Mouse (Mus musculus) lung, postnatal 14 days (tissue): ENCODE measurements around the gene Cdpf1.
A peak's percentile ranks its signal among the peaks of the same experiment; 100 is the strongest.

Source experiments
- DNase-seq: peaks from one replicate; pipeline ENCODE4 v3.0.0; 2021

The Cdpf1 gene

GRCm38 (mm10) chr15:85811535-85812277 lies at the start of gene Cdpf1:
Gene Cdpf1, minus strand, starts transcription at chr15:85811697.
- DNase-seq: peak; percentile 99

GRCm38 (mm10) chr15:85859490-85860031 lies 48.1 kb upstream of the Cdpf1 start, which contains the start of gene Gtse1:
Gene Gtse1, plus strand, starts transcription at chr15:85859745.
- peak; percentile 93 for DNase-seq

- peak; percentile 4 for DNase-seq
Measured at GRCm38 (mm10) chr15:85858980-85859489, 47.5 kb upstream of the Cdpf1 start.

- DNase-seq: no peak
Measured at GRCm38 (mm10) chr15:85851656-85852392, 40.3 kb upstream of the Cdpf1 start.

GRCm38 (mm10) chr15:85845071-85845470 lies 33.6 kb upstream of the Cdpf1 start:
- no peak for DNase-seq

GRCm38 (mm10) chr15:85841796-85842360 lies 30.4 kb upstream of the Cdpf1 start:
- DNase-seq: no peak

GRCm38 (mm10) chr15:85840983-85841382 lies 29.5 kb upstream of the Cdpf1 start:
- peak; percentile 52 for DNase-seq

GRCm38 (mm10) chr15:85836887-85837286 lies 25.4 kb upstream of the Cdpf1 start:
- no peak for DNase-seq

GRCm38 (mm10) chr15:85835335-85835734 lies 23.8 kb upstream of the Cdpf1 start:
- no peak for DNase-seq

- DNase-seq: no peak
Measured at GRCm38 (mm10) chr15:85832599-85832998, 21.1 kb upstream of the Cdpf1 start.

- peak; percentile 85 for DNase-seq
Measured at GRCm38 (mm10) chr15:85831954-85832590, 20.6 kb upstream of the Cdpf1 start, which contains the start of gene Ttc38. Gene Ttc38, plus strand, starts transcription at chr15:85832306.

- no peak for DNase-seq
Measured at GRCm38 (mm10) chr15:85829470-85829869, 18.0 kb upstream of the Cdpf1 start.

GRCm38 (mm10) chr15:85828071-85828470 lies 16.6 kb upstream of the Cdpf1 start:
- DNase-seq: no peak

GRCm38 (mm10) chr15:85826676-85827075 lies 15.2 kb upstream of the Cdpf1 start:
- DNase-seq: no peak

- DNase-seq: no peak
Measured at GRCm38 (mm10) chr15:85822011-85822359, 10.5 kb upstream of the Cdpf1 start.

GRCm38 (mm10) chr15:85821203-85822010 lies 9.9 kb upstream of the Cdpf1 start, which contains the start of gene Pkdrej:
Gene Pkdrej, minus strand, starts transcription at chr15:85821734.
- DNase-seq: peak; percentile 48

GRCm38 (mm10) chr15:85813428-85813827 lies 1.9 kb upstream of the Cdpf1 start:
- DNase-seq: no peak

- peak; percentile 60 for DNase-seq
Measured at GRCm38 (mm10) chr15:85810806-85811521, 533 bp downstream of the Cdpf1 start.

GRCm38 (mm10) chr15:85810462-85810805 lies 1.1 kb downstream of the Cdpf1 start:
- no peak for DNase-seq

GRCm38 (mm10) chr15:85809091-85809490 lies 2.4 kb downstream of the Cdpf1 start:
- DNase-seq: no peak

GRCm38 (mm10) chr15:85808434-85808833 lies 3.1 kb downstream of the Cdpf1 start:
- DNase-seq: no peak
